Comparison of ENCODE assay signal across 11 mouse cellular contexts in genomic region chr5:4858032-4858641, GRCm38 (mm10).
DNase-seq lines count a peak whose midpoint lies in the region; ATAC-seq lines count a peak whose summit lies in the region.
"Had no signal": no experiment of that assay in that cellular context is flagged by ENCODE, and none has a peak within 500 bp of the region (broad histone marks: within the 10 kb centered on the region; RNA-seq: fewer than 3 reads in every experiment).

No protein-coding gene starts in this region.

- no peaks in the 10 kb centered on the region for H3K9me3 ChIP-seq in embryonic facial prominence, embryonic 11.5 days (replicated peaks; ENCODE audit: control insufficient read depth, low read length)
- no peaks in the 10 kb centered on the region for H3K9me3 ChIP-seq in embryonic facial prominence, embryonic 10.5 days
- H3K9me3 ChIP-seq in neural tube, embryonic 11.5 days (ENCODE audit: control insufficient read depth, low read length), result no peaks in the 10 kb centered on the region
- no peaks in the 10 kb centered on the region for H3K9me3 ChIP-seq in limb, embryonic 13.5 days
- H3K9me3 ChIP-seq in heart, embryonic 11.5 days (replicated peaks; ENCODE audit: control insufficient read depth, low read length), result no peaks in the 10 kb centered on the region
- H3K9me3 ChIP-seq: heart, embryonic 13.5 days had no signal

- no peaks in the 10 kb centered on the region for H3K36me3 ChIP-seq in embryonic facial prominence, embryonic 11.5 days (replicated peaks; ENCODE audit: control insufficient read depth, insufficient read depth, low read depth, low read length)
- no peaks in the 10 kb centered on the region for H3K36me3 ChIP-seq in embryonic facial prominence, embryonic 10.5 days (replicated peaks)
- no peaks in the 10 kb centered on the region for H3K36me3 ChIP-seq in neural tube, embryonic 11.5 days (ENCODE audit: control insufficient read depth, insufficient read depth, low read length)
- no peaks in the 10 kb centered on the region for H3K36me3 ChIP-seq in limb, embryonic 13.5 days
- no peaks in the 10 kb centered on the region for H3K36me3 ChIP-seq in heart, embryonic 11.5 days (ENCODE audit: control insufficient read depth, insufficient read depth, low read length)
- H3K36me3 ChIP-seq: heart, embryonic 13.5 days had no signal

- H3K4me1 ChIP-seq in embryonic facial prominence, embryonic 11.5 days (ENCODE audit: control insufficient read depth, insufficient read depth, low read length), result no peaks in the 10 kb centered on the region
- H3K4me1 ChIP-seq in embryonic facial prominence, embryonic 10.5 days, result peaks cover 9% of the 10 kb centered on the region
- peaks cover 4% of the 10 kb centered on the region; the same call in 1 of the 2 replicates for H3K4me1 ChIP-seq in neural tube, embryonic 11.5 days (ENCODE audit: control insufficient read depth, insufficient read depth, low read length)
- H3K4me1 ChIP-seq in limb, embryonic 13.5 days, result peaks cover 30% of the 10 kb centered on the region
- H3K4me1 ChIP-seq in heart, embryonic 11.5 days (ENCODE audit: control insufficient read depth, insufficient read depth, low read length), result no peaks in the 10 kb centered on the region
- H3K4me1 ChIP-seq: heart, embryonic 13.5 days had no signal

- no peak overlapping the region for H3K4me3 ChIP-seq in embryonic facial prominence, embryonic 11.5 days (ENCODE audit: low read depth, low read length)
- H3K4me3 ChIP-seq in embryonic facial prominence, embryonic 10.5 days, result no peak overlapping the region
- H3K4me3 ChIP-seq in neural tube, embryonic 11.5 days (ENCODE audit: low read depth, low read length), result no peak overlapping the region
- H3K4me3 ChIP-seq in limb, embryonic 13.5 days, result no peak overlapping the region
- no peak overlapping the region for H3K4me3 ChIP-seq in heart, embryonic 11.5 days (ENCODE audit: low read depth, low read length)
- H3K4me3 ChIP-seq: heart, embryonic 13.5 days had no signal

- no peaks in the 10 kb centered on the region for H3K27me3 ChIP-seq in embryonic facial prominence, embryonic 11.5 days (ENCODE audit: control insufficient read depth, insufficient read depth, low read length)
- no peaks in the 10 kb centered on the region for H3K27me3 ChIP-seq in embryonic facial prominence, embryonic 10.5 days (replicated peaks; ENCODE audit: low read depth, poor library complexity, severe bottlenecking)
- 0 out of 2 replicates have a peak, but pooled peaks cover 2% of the 10 kb centered on the region for H3K27me3 ChIP-seq in neural tube, embryonic 11.5 days (ENCODE audit: control insufficient read depth, insufficient read depth, low read length)
- no peaks in the 10 kb centered on the region for H3K27me3 ChIP-seq in limb, embryonic 13.5 days
- H3K27me3 ChIP-seq in heart, embryonic 11.5 days (ENCODE audit: control insufficient read depth, insufficient read depth, low read length), result no peaks in the 10 kb centered on the region
- H3K27me3 ChIP-seq: heart, embryonic 13.5 days had no signal

- DNase-seq in embryonic facial prominence, embryonic 11.5 days (ENCODE audit: low spot score), result peak; percentile 21
- DNase-seq in embryonic facial prominence, embryonic 10.5 days (ENCODE audit: low spot score), result no peak
- DNase-seq in neural tube, embryonic 11.5 days (ENCODE audit: low spot score), result peak; percentile 50
- DNase-seq in neural tube, embryonic 10.5 days (ENCODE audit: extremely low spot score, low spot score), result no peak
- no peak for DNase-seq in right cerebral cortex, postnatal 10 days (ENCODE audit: low spot score in 2 of 2)
- DNase-seq in ovary, postnatal 14 days (ENCODE audit: low spot score), result no peak
- DNase-seq: cerebellum, adult 11 months; kidney, postnatal 14 days had no signal

- H3K4me2 ChIP-seq in embryonic facial prominence, embryonic 11.5 days (ENCODE audit: low read depth, low read length), result no peak overlapping the region
- H3K4me2 ChIP-seq in neural tube, embryonic 11.5 days (ENCODE audit: low read depth), result no peak overlapping the region
- no peak overlapping the region for H3K4me2 ChIP-seq in limb, embryonic 13.5 days (replicated peaks)
- H3K4me2 ChIP-seq in heart, embryonic 11.5 days, result no peak overlapping the region
- H3K4me2 ChIP-seq: heart, embryonic 13.5 days had no signal

- WGBS in embryonic facial prominence, embryonic 11.5 days, result 57% methylated on average over 5 of the region's 5 CpGs
- 66% methylated on average over 5 of the region's 5 CpGs for WGBS in embryonic facial prominence, embryonic 10.5 days
- 35% methylated on average over 5 of the region's 5 CpGs for WGBS in neural tube, embryonic 11.5 days
- WGBS in limb, embryonic 13.5 days, result 15% methylated on average over 5 of the region's 5 CpGs
- 87% methylated on average over 5 of the region's 5 CpGs for WGBS in heart, embryonic 11.5 days (ENCODE audit: insufficient replicate concordance)

- 0 out of 2 replicates have a peak, but pooled peaks have one; percentile 48 for ATAC-seq in embryonic facial prominence, embryonic 11.5 days (replicated peaks; ENCODE audit: insufficient number of reproducible peaks, low FRiP score, low TSS enrichment, low read depth)
- peak; percentile 85 for ATAC-seq in neural tube, embryonic 11.5 days (ENCODE audit: insufficient read depth, low FRiP score, low TSS enrichment)
- peak; percentile 82; the same call in 1 of the 2 replicates for ATAC-seq in limb, embryonic 13.5 days (ENCODE audit: low FRiP score, low read depth)
- no peak for ATAC-seq in heart, embryonic 11.5 days (replicated peaks; ENCODE audit: insufficient number of reproducible peaks, low FRiP score, low TSS enrichment)

- H3K9ac ChIP-seq in embryonic facial prominence, embryonic 11.5 days (replicated peaks; ENCODE audit: low read length), result no peak overlapping the region
- no peak overlapping the region for H3K9ac ChIP-seq in neural tube, embryonic 11.5 days (ENCODE audit: low read length)
- H3K9ac ChIP-seq in limb, embryonic 13.5 days, result no peak overlapping the region
- no peak overlapping the region for H3K9ac ChIP-seq in heart, embryonic 11.5 days (ENCODE audit: low read depth, low read length)
- H3K9ac ChIP-seq: heart, embryonic 13.5 days had no signal

- no peak overlapping the region for H3K27ac ChIP-seq in embryonic facial prominence, embryonic 11.5 days (replicated peaks; ENCODE audit: low read depth, low read length)
- H3K27ac ChIP-seq in embryonic facial prominence, embryonic 10.5 days (replicated peaks), result no peak overlapping the region
- no peak overlapping the region for H3K27ac ChIP-seq in neural tube, embryonic 11.5 days (ENCODE audit: low read depth, low read length)
- no peak overlapping the region for H3K27ac ChIP-seq in limb, embryonic 13.5 days
- H3K27ac ChIP-seq in heart, embryonic 11.5 days (ENCODE audit: low read depth, low read length), result no peak overlapping the region
- H3K27ac ChIP-seq: heart, embryonic 13.5 days had no signal

Comparison
In these comparisons a context has a peak if more than half of its experiments do, and no peak if none do; other contexts are left out.
1. DNase-seq: peak in embryonic facial prominence, embryonic 11.5 days (single experiment) and neural tube, embryonic 11.5 days (single experiment); none in embryonic facial prominence, embryonic 10.5 days (single experiment), neural tube, embryonic 10.5 days (single experiment), right cerebral cortex, postnatal 10 days (0 of 2) and ovary, postnatal 14 days (single experiment).